In genomic region chr15:96665889-96666288, GRCm38 (mm10) we compare ENCODE assay signal across 7 mouse cellular contexts. TPM values are rescaled to one million over a fixed set of nuclear protein-coding genes. Genes with fewer than 3 reads are reported as not detected.
A peak's percentile ranks its signal among the peaks of the same experiment; 100 is the strongest.
DNase-seq lines count a peak whose midpoint lies in the region; ATAC-seq and TF ChIP-seq lines count a peak whose summit lies in the region.

No protein-coding gene starts in this region.

- no peak overlapping the region for H3K4me3 ChIP-seq in hindbrain, postnatal 0 days (ENCODE audit: low read length)

- no peak overlapping the region for H3K9ac ChIP-seq in hindbrain, postnatal 0 days (replicated peaks; ENCODE audit: low read length)

- H3K27me3 ChIP-seq in Patski = no peaks in the 10 kb centered on the region
- no peaks in the 10 kb centered on the region for H3K27me3 ChIP-seq in hindbrain, postnatal 0 days (ENCODE audit: insufficient read depth, low read length)

- 8% methylated on average over 3 of the region's 3 CpGs for WGBS in hindbrain, postnatal 0 days

- in situ Hi-C loops in Patski (cut with MboI; ENCODE audit: low pct_unique_long_range_greater_than_20kb) = no loop called here

- H3K9me3 ChIP-seq in hindbrain, postnatal 0 days (ENCODE audit: low read length) = no peaks in the 10 kb centered on the region

- H3K4me2 ChIP-seq in hindbrain, postnatal 0 days (ENCODE audit: low read depth, low read length) = peak overlapping the region; percentile 52

- no peak for DNase-seq in Patski (ENCODE audit: low read depth, low spot score)
- peak; percentile 80 to 81 for DNase-seq in cerebellum, adult 18-20 months
- DNase-seq in forelimb bud, embryonic 11.5 days (ENCODE audit: low read depth, low spot score) = peak; percentile 88
- peak; percentile 92 for DNase-seq in hindbrain, postnatal 0 days (ENCODE audit: low spot score)
- DNase-seq in left cerebral cortex, adult 11 months (ENCODE audit: low spot score) = peak; percentile 71
- DNase-seq in lung, postnatal 36 days = peak; percentile 94
- DNase-seq in right cerebral cortex, postnatal 10 days (ENCODE audit: low spot score in 2 of 2) = peak; percentile 64 to 73

- no peaks in the 10 kb centered on the region for H3K36me3 ChIP-seq in hindbrain, postnatal 0 days (ENCODE audit: insufficient read depth, low read length)

- CTCF ChIA-PET in Patski (lab: Charles Lee) = interaction anchor here (0.7 to 2.9 kb wide), 18 partner anchors 10 to 192 kb away, joined by 3 to 22 read pairs (median 4); no protein-coding TSS in a partner anchor

- H3K27ac ChIP-seq in hindbrain, postnatal 0 days = no peak overlapping the region

- H3K4me1 ChIP-seq in hindbrain, postnatal 0 days (ENCODE audit: insufficient read depth, low read length) = no peaks in the 10 kb centered on the region

- POLR2A ChIA-PET in Patski (lab: Charles Lee) = no interaction called here

- peak; percentile 74 for TF ChIP-seq CTCF in Patski (IDR thresholded peaks at IDR 0.05)
- TF ChIP-seq CTCF in hindbrain, postnatal 0 days (IDR thresholded peaks at IDR 0.05; ENCODE audit: low read depth) = peak; percentile 83

- peak; percentile 68 for ATAC-seq in Patski
- peak; percentile 70; the same call in 1 of the 2 replicates for ATAC-seq in hindbrain, postnatal 0 days

RNA-seq across cellular contexts. Expression of gene Slc38a1, which starts 23.2 kb away (rescaled TPM):
- 11.3 TPM for polyA plus RNA-seq in Patski (2021)
- 82.6 and 89.1 TPM in 2 replicates for total RNA-seq in hindbrain, postnatal 0 days (2014; rRNA removed)
- 109 and 115 TPM in 2 replicates for polyA plus RNA-seq in hindbrain, postnatal 0 days (2015; fragmentation: Nextera tagmentation; extraction: Ambion mirVana)

RNA-seq across cellular contexts. Expression of gene Slc38a2, which starts 33.6 kb away (rescaled TPM):
- polyA plus RNA-seq in Patski (2021) = 148 TPM
- 82.1 and 85.3 TPM in 2 replicates for total RNA-seq in hindbrain, postnatal 0 days (2014; rRNA removed)
- polyA plus RNA-seq in hindbrain, postnatal 0 days (2015; fragmentation: Nextera tagmentation; extraction: Ambion mirVana) = 72.4 and 74.4 TPM in 2 replicates
